9 mouse cellular contexts compared by ENCODE assay signal in genomic region chr11:99044306-99044705, GRCm38 (mm10). TPM values are rescaled to one million over a fixed set of nuclear protein-coding genes. Genes with fewer than 3 reads are reported as not detected.
A peak's percentile ranks its signal among the peaks of the same experiment; 100 is the strongest.
DNase-seq lines count a peak whose midpoint lies in the region; ATAC-seq and TF ChIP-seq lines count a peak whose summit lies in the region.
"Had no signal": no experiment of that assay in that cellular context is flagged by ENCODE, and none has a peak within 500 bp of the region (broad histone marks: within the 10 kb centered on the region; RNA-seq: fewer than 3 reads in every experiment).

No protein-coding gene starts in this region.

- WGBS in forebrain, embryonic 10.5 days = 81% methylated on average over 5 of the region's 5 CpGs
- whole genome bisulfite sequencing in forebrain, embryonic 13.5 days = 95% methylated on average over 5 of the region's 5 CpGs
- 78% methylated on average over 5 of the region's 5 CpGs for WGBS in heart, postnatal 0 days
- 50% methylated on average over 5 of the region's 5 CpGs for WGBS in limb, embryonic 11.5 days

- no peak overlapping the region for H3K4me2 ChIP-seq in forebrain, embryonic 13.5 days
- peak overlapping the region; percentile 16; the same call in 1 of the 2 replicates for H3K4me2 ChIP-seq in heart, postnatal 0 days (ENCODE audit: low read depth, low read length)
- peak overlapping the region; percentile 50 for H3K4me2 ChIP-seq in limb, embryonic 11.5 days (ENCODE audit: low read depth, severe bottlenecking)

- no peak for TF ChIP-seq EP300 in heart, postnatal 0 days (IDR thresholded peaks at IDR 0.05; ENCODE audit: low read depth)

- H3K4me1 ChIP-seq in forebrain, embryonic 10.5 days = peaks cover 81% of the 10 kb centered on the region
- peaks cover 40% of the 10 kb centered on the region for H3K4me1 ChIP-seq in forebrain, embryonic 13.5 days
- H3K4me1 ChIP-seq in heart, postnatal 0 days (ENCODE audit: control insufficient read depth, insufficient read depth) = peaks cover 39% of the 10 kb centered on the region
- peaks cover 51% of the 10 kb centered on the region for H3K4me1 ChIP-seq in limb, embryonic 11.5 days (ENCODE audit: control insufficient read depth, insufficient read depth, low read length)

- peaks cover 50% of the 10 kb centered on the region for H3K36me3 ChIP-seq in forebrain, embryonic 10.5 days (replicated peaks)
- peaks cover 13% of the 10 kb centered on the region for H3K36me3 ChIP-seq in forebrain, embryonic 13.5 days (ENCODE audit: poor library complexity, severe bottlenecking)
- peaks cover 8% of the 10 kb centered on the region for H3K36me3 ChIP-seq in heart, postnatal 0 days (replicated peaks; ENCODE audit: control insufficient read depth, insufficient read depth, low read length)
- peaks cover 12% of the 10 kb centered on the region for H3K36me3 ChIP-seq in limb, embryonic 11.5 days (ENCODE audit: control insufficient read depth, insufficient read depth, low read length)

- H3K27me3 ChIP-seq in forebrain, embryonic 10.5 days (ENCODE audit: poor library complexity, severe bottlenecking) = 0 out of 2 replicates have a peak, but pooled peaks cover 8% of the 10 kb centered on the region
- H3K27me3 ChIP-seq in forebrain, embryonic 13.5 days = no peaks in the 10 kb centered on the region
- no peaks in the 10 kb centered on the region for H3K27me3 ChIP-seq in heart, postnatal 0 days (ENCODE audit: control insufficient read depth, insufficient read depth, low read length)
- H3K27me3 ChIP-seq in limb, embryonic 11.5 days (ENCODE audit: control insufficient read depth, insufficient read depth, low read length) = no peaks in the 10 kb centered on the region

- peak overlapping the region; percentile 16; the same call in 1 of the 2 replicates for H3K4me3 ChIP-seq in forebrain, embryonic 10.5 days
- H3K4me3 ChIP-seq in forebrain, embryonic 13.5 days = no peak overlapping the region
- H3K4me3 ChIP-seq in heart, postnatal 0 days (ENCODE audit: low read depth, low read length) = no peak overlapping the region
- H3K4me3 ChIP-seq in limb, embryonic 11.5 days (ENCODE audit: low read depth, low read length) = peak overlapping the region; percentile 29
- H3K4me3 ChIP-seq: megakaryocyte, embryonic 14.5 days had no signal

- no peak for TF ChIP-seq CTCF in heart, postnatal 0 days (IDR thresholded peaks at IDR 0.05; ENCODE audit: low read depth)

- no peak for ATAC-seq in forebrain, embryonic 13.5 days
- no peak for ATAC-seq in heart, postnatal 0 days (ENCODE audit: insufficient read depth, low read depth)
- no peak for ATAC-seq in limb, embryonic 11.5 days (ENCODE audit: insufficient number of reproducible peaks, low FRiP score, low TSS enrichment, low read depth)
- no peak for ATAC-seq in frontal cortex, adult (ENCODE audit: low TSS enrichment)

- H3K9ac ChIP-seq in forebrain, embryonic 13.5 days = no peak overlapping the region
- no peak overlapping the region for H3K9ac ChIP-seq in heart, postnatal 0 days (replicated peaks; ENCODE audit: low read depth, low read length)
- no peak overlapping the region; the same call in 1 of the 2 replicates for H3K9ac ChIP-seq in limb, embryonic 11.5 days (ENCODE audit: low read length)

- intact Hi-C loops in left cerebral cortex, postnatal 25 days (cut with DNase I) = no loop called here

- no peak overlapping the region for H3K27ac ChIP-seq in forebrain, embryonic 10.5 days
- no peak overlapping the region for H3K27ac ChIP-seq in forebrain, embryonic 13.5 days
- 0 out of 2 replicates have a peak overlapping the region, but pooled peaks have one; percentile 8 for H3K27ac ChIP-seq in heart, postnatal 0 days (ENCODE audit: low read depth)
- 0 out of 2 replicates have a peak overlapping the region, but pooled peaks have one; percentile 36 for H3K27ac ChIP-seq in limb, embryonic 11.5 days (replicated peaks; ENCODE audit: low read depth, low read length)

- H3K9me3 ChIP-seq in forebrain, embryonic 10.5 days = no peaks in the 10 kb centered on the region
- H3K9me3 ChIP-seq in forebrain, embryonic 13.5 days (replicated peaks) = no peaks in the 10 kb centered on the region
- H3K9me3 ChIP-seq in heart, postnatal 0 days (replicated peaks; ENCODE audit: control insufficient read depth, low read length) = no peaks in the 10 kb centered on the region
- no peaks in the 10 kb centered on the region for H3K9me3 ChIP-seq in limb, embryonic 11.5 days (ENCODE audit: control insufficient read depth, low read length)
- H3K9me3 ChIP-seq: megakaryocyte, embryonic 14.5 days had no signal

- DNase-seq in forebrain, embryonic 10.5 days (ENCODE audit: extremely low spot score, low spot score) = no peak
- DNase-seq in 3T3-L1 (ENCODE audit: low read depth, low spot score) = peak; percentile 26
- no peak for DNase-seq in heart, postnatal 0 days (ENCODE audit: low spot score)
- no peak for DNase-seq in limb, embryonic 11.5 days (ENCODE audit: low spot score)
- DNase-seq in left cerebral cortex, postnatal 25 days (ENCODE audit: low spot score in 2 of 2) = no peak
- DNase-seq in left cerebral cortex, adult 8-10 months (ENCODE audit: low spot score in 2 of 2) = no peak

RNA-seq across cellular contexts. Expression of gene Igfbp4, which starts 3.3 kb away (rescaled TPM):
- 364 and 368 TPM in 2 replicates for polyA plus RNA-seq in forebrain, embryonic 10.5 days (2016; fragmentation: Nextera tagmentation; extraction: Ambion mirVana)
- 131 TPM in 2 replicates for polyA plus RNA-seq in forebrain, embryonic 13.5 days (2015; fragmentation: Nextera tagmentation; extraction: Ambion mirVana)
- 221 and 277 TPM in 2 replicates for total RNA-seq in heart, postnatal 0 days (2014; rRNA removed; ENCODE audit: low replicate concordance)
- 186 and 201 TPM in 2 replicates for polyA plus RNA-seq in heart, postnatal 0 days (2015; fragmentation: Nextera tagmentation; extraction: Ambion mirVana)
- polyA plus RNA-seq in limb, embryonic 11.5 days (2014; fragmentation: Nextera tagmentation; extraction: Ambion mirVana) = 799 and 884 TPM in 2 replicates
- total RNA-seq in left cerebral cortex, postnatal 25 days (2021) = 10 to 100 TPM; 71.2 to 78.2 TPM
- 10 to 100 TPM; 66.1 to 77.1 (median 71.3) TPM for total RNA-seq in left cerebral cortex, adult 8-10 months (2022)

RNA-seq across cellular contexts. Expression of gene Top2a, which starts 20.3 kb away (rescaled TPM):
- polyA plus RNA-seq in forebrain, embryonic 10.5 days (2016; fragmentation: Nextera tagmentation; extraction: Ambion mirVana) = 366 and 373 TPM in 2 replicates
- 276 and 284 TPM in 2 replicates for polyA plus RNA-seq in forebrain, embryonic 13.5 days (2015; fragmentation: Nextera tagmentation; extraction: Ambion mirVana)
- 52.9 and 91.1 TPM in 2 replicates for total RNA-seq in heart, postnatal 0 days (2014; rRNA removed; ENCODE audit: low replicate concordance)
- polyA plus RNA-seq in heart, postnatal 0 days (2015; fragmentation: Nextera tagmentation; extraction: Ambion mirVana) = 38.2 and 38.9 TPM in 2 replicates
- 422 and 448 TPM in 2 replicates for polyA plus RNA-seq in limb, embryonic 11.5 days (2014; fragmentation: Nextera tagmentation; extraction: Ambion mirVana)
- 1 to 10 TPM in 1 of 2 experiments, under 1 TPM in 1; 0.87 to 1.3 TPM for total RNA-seq in left cerebral cortex, postnatal 25 days (2021)
- total RNA-seq in left cerebral cortex, adult 8-10 months (2022) = 1 to 10 TPM in 3 of 4 experiments, under 1 TPM in 1; 0.94 to 2.5 (median 1.4) TPM

RNA-seq across cellular contexts. Expression of gene Tns4, which starts 44.8 kb away (rescaled TPM):
- polyA plus RNA-seq in forebrain, embryonic 10.5 days (2016; fragmentation: Nextera tagmentation; extraction: Ambion mirVana) = 0.49 and 0.81 TPM in 2 replicates
- not detected in 2 replicates for polyA plus RNA-seq in forebrain, embryonic 13.5 days (2015; fragmentation: Nextera tagmentation; extraction: Ambion mirVana)
- 0.69 TPM in 1 of 2 replicates, not detected in the other for total RNA-seq in heart, postnatal 0 days (2014; rRNA removed; ENCODE audit: low replicate concordance)
- polyA plus RNA-seq in heart, postnatal 0 days (2015; fragmentation: Nextera tagmentation; extraction: Ambion mirVana) = 0.05 and 0.12 TPM in 2 replicates
- 1.2 and 1.6 TPM in 2 replicates for polyA plus RNA-seq in limb, embryonic 11.5 days (2014; fragmentation: Nextera tagmentation; extraction: Ambion mirVana)
- total RNA-seq in left cerebral cortex, postnatal 25 days (2021) = under 1 TPM; 0.21 to 0.64 TPM
- total RNA-seq in left cerebral cortex, adult 8-10 months (2022) = under 1 TPM; 0.22 to 0.72 (median 0.44) TPM

Comparison
In these comparisons a context has a peak if more than half of its experiments do, and no peak if none do; other contexts are left out.
1. H3K4me3 ChIP-seq: peak in forebrain, embryonic 10.5 days (single experiment) and limb, embryonic 11.5 days (single experiment); none in forebrain, embryonic 13.5 days (single experiment) and heart, postnatal 0 days (single experiment).
2. H3K27ac ChIP-seq: peak in heart, postnatal 0 days (single experiment) and limb, embryonic 11.5 days (single experiment); none in forebrain, embryonic 10.5 days (single experiment) and forebrain, embryonic 13.5 days (single experiment).